Mouse (Mus musculus) embryonic facial prominence, embryonic 11.5 days (tissue): ENCODE data around the gene Tdrd1. TPM values are rescaled to one million over a fixed set of nuclear protein-coding genes. Genes with fewer than 3 reads are reported as not detected.

ENCODE experiments used
- polyA plus RNA-seq: library from polyadenylated mRNA; unstranded; fragments of >200 nt; fragmentation: Nextera tagmentation; extraction: Ambion mirVana; gene quantifications from 2 replicates; pipeline ENCODE4 v1.2.1, GENCODE M21; 2014

Tdrd1 gene
- polyA plus RNA-seq, 1 experiment from 2014 or later: 0.93 TPM

Other genes starting within 250 kb of the Tdrd1 start
- gene Adrb1, start 104.0 kb upstream of the Tdrd1 start, polyA plus RNA-seq: 0.40 and 0.42 TPM in 2 replicates
- 16.2 and 21.4 TPM in 2 replicates for gene Ccdc186, start 4.0 kb upstream of the Tdrd1 start, polyA plus RNA-seq
- 2.7 and 3.3 TPM in 2 replicates for gene Vwa2, start 48.0 kb downstream of the Tdrd1 start, polyA plus RNA-seq
- gene Afap1l2, start 182.0 kb downstream of the Tdrd1 start, polyA plus RNA-seq: 5.5 and 7.8 TPM in 2 replicates